In genomic region chr11:117291271-117292059, GRCm38 (mm10) we compare ENCODE assay signal across 17 mouse cellular contexts.
A peak's percentile ranks its signal among the peaks of the same experiment; 100 is the strongest.
DNase-seq lines count a peak whose midpoint lies in the region; ATAC-seq lines count a peak whose summit lies in the region.
"Had no signal": no experiment of that assay in that cellular context is flagged by ENCODE, and none has a peak within 500 bp of the region (broad histone marks: within the 10 kb centered on the region; RNA-seq: fewer than 3 reads in every experiment).

No protein-coding gene starts in this region.

- H3K27me3 ChIP-seq in hindbrain, embryonic 13.5 days: no peaks in the 10 kb centered on the region
- H3K27me3 ChIP-seq: forebrain, embryonic 15.5 days; heart, embryonic 12.5 days; hindbrain, embryonic 15.5 days had no signal

- H3K4me3 ChIP-seq in hindbrain, embryonic 13.5 days: no peak overlapping the region
- H3K4me3 ChIP-seq: forebrain, embryonic 15.5 days; heart, adult 2 months; heart, embryonic 12.5 days; hindbrain, embryonic 10.5 days; hindbrain, embryonic 15.5 days had no signal

- no peak for DNase-seq in frontal cortex, adult 2 months (ENCODE audit: extremely low spot score in 1 of 2, low spot score in 1 of 2)
- peak; percentile 45 for DNase-seq in thymus, postnatal 4 days
- DNase-seq in thymus, postnatal 36 days: no peak
- peak; percentile 49 for DNase-seq in induced T-regulatory cell, adult 2 months (ENCODE audit: low read depth)
- DNase-seq in spleen, adult 18-20 months: no peak
- DNase-seq in urinary bladder, postnatal 36 days (ENCODE audit: low spot score in 2 of 2): no peak
- DNase-seq: adrenal gland, postnatal 10 days; cerebellum, adult 18-20 months; cerebellum, postnatal 10 days; gastrocnemius, postnatal 14 days; heart, adult 2 months had no signal

- no peak overlapping the region for H3K9ac ChIP-seq in hindbrain, embryonic 13.5 days
- H3K9ac ChIP-seq: forebrain, embryonic 15.5 days; heart, embryonic 12.5 days; hindbrain, embryonic 15.5 days had no signal

- H3K4me1 ChIP-seq in hindbrain, embryonic 13.5 days (replicated peaks): peaks cover 22% of the 10 kb centered on the region

- H3K27ac ChIP-seq in hindbrain, embryonic 13.5 days: no peak overlapping the region
- H3K27ac ChIP-seq: forebrain, embryonic 15.5 days; heart, adult 2 months; hindbrain, embryonic 10.5 days; hindbrain, embryonic 15.5 days had no signal

- H3K9me3 ChIP-seq in hindbrain, embryonic 13.5 days: no peaks in the 10 kb centered on the region
- H3K9me3 ChIP-seq: forebrain, embryonic 15.5 days; heart, embryonic 12.5 days; hindbrain, embryonic 10.5 days; hindbrain, embryonic 15.5 days had no signal

- WGBS in hindbrain, embryonic 13.5 days: 95% methylated on average over 30 of the region's 30 CpGs

- H3K4me2 ChIP-seq in hindbrain, embryonic 13.5 days: no peak overlapping the region
- H3K4me2 ChIP-seq: forebrain, embryonic 15.5 days; heart, embryonic 12.5 days; hindbrain, embryonic 15.5 days had no signal

- peak; percentile 78; the same call in 1 of the 2 replicates for ATAC-seq in frontal cortex, adult (ENCODE audit: low TSS enrichment)
- ATAC-seq in hindbrain, embryonic 13.5 days (ENCODE audit: low FRiP score): no peak
- ATAC-seq: forebrain, embryonic 15.5 days had no signal

- peaks cover 17% of the 10 kb centered on the region for H3K36me3 ChIP-seq in hindbrain, embryonic 13.5 days
- H3K36me3 ChIP-seq: hindbrain, embryonic 15.5 days had no signal

Comparison
In these comparisons a context has a peak if more than half of its experiments do, and no peak if none do; other contexts are left out.
1. DNase-seq: peak in thymus, postnatal 4 days (single experiment) and induced T-regulatory cell, adult 2 months (single experiment); none in frontal cortex, adult 2 months (0 of 2), thymus, postnatal 36 days (0 of 2), spleen, adult 18-20 months (0 of 2) and urinary bladder, postnatal 36 days (0 of 2).